1 mouse cellular context compared by ENCODE assay signal in the genomic region with DNA sequence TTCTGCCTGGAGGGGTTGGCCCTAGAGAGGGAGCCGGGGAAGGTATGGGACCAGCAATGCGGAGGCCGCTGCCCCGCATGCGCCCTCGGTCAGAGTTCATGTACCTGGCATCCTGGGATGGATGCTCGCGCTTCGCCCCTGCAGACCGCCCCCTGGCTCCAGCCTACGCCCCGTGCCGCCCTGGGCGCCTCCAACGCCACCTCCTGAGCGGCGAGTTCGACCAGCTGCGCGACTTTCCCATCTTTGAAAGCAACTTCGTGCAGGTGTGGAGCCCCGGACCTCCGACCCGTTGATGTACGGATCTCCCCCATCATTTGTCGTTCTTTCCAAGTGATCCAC.
TF ChIP-seq lines count a peak whose summit lies in the region.

No protein-coding gene starts in this region.

TF ChIP-seq in MEL, 35 proteins besides CTCF, POLR2A, EP300 and RAD21:
- TF ChIP-seq ZNF384 (IDR thresholded peaks at IDR 0.05; ENCODE audit: low read depth, low read length) (no peak), GATA1 (IDR thresholded peaks at IDR 0.05; ENCODE audit: low read depth, low read length) (no peak), MYB (IDR thresholded peaks at IDR 0.05; ENCODE audit: low read depth, low read length) (no peak), ETS1 (IDR thresholded peaks at IDR 0.05; ENCODE audit: low read depth, low read length) (no peak), USF2 (IDR thresholded peaks at IDR 0.05; ENCODE audit: borderline replicate concordance in 1 of 2, insufficient read depth in 1 of 2, low read depth in 1 of 2, low read length in 2 of 2) (no peak), ELF1 (IDR thresholded peaks at IDR 0.05; ENCODE audit: low read depth, low read length) (no peak), ZMIZ1 (IDR thresholded peaks at IDR 0.05; ENCODE audit: low read depth, low read length) (no peak; the same call in 1 of the 2 replicates), MEF2A (IDR thresholded peaks at IDR 0.05; ENCODE audit: extremely low read depth, insufficient replicate concordance, low read depth, low read length, poor library complexity, severe bottlenecking) (no peak), MXI1 (IDR thresholded peaks at IDR 0.05; ENCODE audit: low read depth, low read length) (no peak), POLR2AphosphoS2 (IDR thresholded peaks at IDR 0.05; ENCODE audit: low read length) (no peak), MYC (IDR thresholded peaks at IDR 0.05; ENCODE audit: low read depth, low read length) (no peak)
TF ChIP-seq in MEL: peak in this region for 0.
